Mouse (Mus musculus): ENCODE measurements around the gene Fbrsl1. TPM values are rescaled to one million over a fixed set of nuclear protein-coding genes. Genes with fewer than 3 reads are reported as not detected.

Fbrsl1 gene
- polyA plus RNA-seq, 1 experiment from 2014 or later = 16.7 TPM

DNA sequence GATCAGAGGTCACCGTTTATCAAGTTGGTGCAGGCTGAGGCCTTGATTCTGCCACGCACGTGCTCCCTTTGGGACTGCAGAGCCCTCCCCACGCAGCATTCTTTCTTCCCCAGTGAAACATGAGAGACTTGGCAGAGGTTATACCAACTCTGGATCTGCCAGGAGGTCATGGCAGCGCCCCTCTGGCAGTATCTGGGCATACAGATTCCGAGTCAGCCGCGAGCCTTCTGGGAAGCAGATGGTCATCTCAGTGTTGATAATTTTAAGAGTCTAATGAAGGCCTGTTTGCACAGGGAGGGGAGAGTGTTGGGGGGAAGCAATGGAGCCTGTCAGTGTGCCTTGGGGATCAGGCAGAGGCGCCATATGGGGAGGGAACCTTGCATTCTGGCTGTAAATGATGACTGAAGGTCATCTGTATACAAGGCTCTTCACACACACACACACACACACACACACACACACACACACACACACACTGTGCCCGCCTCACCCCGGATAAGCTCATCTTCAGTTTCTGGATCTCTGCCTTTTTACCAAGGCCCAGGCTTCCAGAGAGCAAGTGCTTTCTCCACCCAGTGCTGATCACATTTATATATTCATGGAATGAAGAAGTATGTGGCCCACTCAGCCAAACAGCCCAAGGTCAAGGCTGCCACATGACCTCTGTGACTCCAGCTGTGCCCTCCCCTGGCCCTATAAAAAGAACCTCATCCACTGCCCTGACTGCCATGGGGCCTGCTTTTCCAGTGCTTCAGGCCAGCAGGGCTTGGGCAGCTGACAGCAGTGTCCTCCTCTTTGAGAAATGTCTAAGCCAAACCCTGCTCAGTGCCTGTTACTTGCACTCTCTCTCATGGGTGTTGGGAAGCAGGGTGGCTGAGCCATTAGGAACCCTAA is 18.5 kb upstream of the Fbrsl1 start:
- Histone ChIP-seq H3K27ac (ENCODE audit: low read depth, low read length) (no peak overlapping the region), H3K27me3 (ENCODE audit: control insufficient read depth, insufficient read depth, low read length) (no peaks in the 10 kb centered on the region), H3K4me3 (ENCODE audit: low read length) (no peak overlapping the region), H3K4me2 (replicated peaks; ENCODE audit: low read depth, low read length) (no peak overlapping the region), H3K9me3 (ENCODE audit: control insufficient read depth, low read length) (no peaks in the 10 kb centered on the region), H3K9ac (ENCODE audit: low read depth, low read length) (no peak overlapping the region), H3K36me3 (ENCODE audit: control insufficient read depth, insufficient read depth, low read length) (no peaks in the 10 kb centered on the region), H3K4me1 (ENCODE audit: control insufficient read depth, insufficient read depth, low read length) (no peaks in the 10 kb centered on the region)
- WGBS = 44% methylated on average over 11 of the region's 11 CpGs
- peak; percentile 44 for ATAC-seq (ENCODE audit: low FRiP score, low TSS enrichment)

GRCm38 (mm10) chr5:110462646-110463045 is 14.3 kb upstream of the Fbrsl1 start:
- no peaks in the 10 kb centered on the region for H3K36me3 ChIP-seq (ENCODE audit: control insufficient read depth, insufficient read depth, low read length)
- no peak overlapping the region for H3K4me2 ChIP-seq (replicated peaks; ENCODE audit: low read depth, low read length)
- H3K4me1 ChIP-seq (ENCODE audit: control insufficient read depth, insufficient read depth, low read length) = no peaks in the 10 kb centered on the region
- no peaks in the 10 kb centered on the region for H3K9me3 ChIP-seq (ENCODE audit: control insufficient read depth, low read length)
- H3K27me3 ChIP-seq (ENCODE audit: control insufficient read depth, insufficient read depth, low read length) = no peaks in the 10 kb centered on the region
- no peak overlapping the region for H3K4me3 ChIP-seq (ENCODE audit: low read length)
- no peak for ATAC-seq (ENCODE audit: low FRiP score, low TSS enrichment)
- WGBS = 88% methylated on average over 2 of the region's 2 CpGs
- no peak overlapping the region for H3K27ac ChIP-seq (ENCODE audit: low read depth, low read length)
- H3K9ac ChIP-seq (ENCODE audit: low read depth, low read length) = no peak overlapping the region

- Histone ChIP-seq H3K36me3 (ENCODE audit: control insufficient read depth, insufficient read depth, low read length) (no peaks in the 10 kb centered on the region), H3K9me3 (ENCODE audit: control insufficient read depth, low read length) (no peaks in the 10 kb centered on the region), H3K4me3 (ENCODE audit: low read length) (no peak overlapping the region), H3K27me3 (ENCODE audit: control insufficient read depth, insufficient read depth, low read length) (no peaks in the 10 kb centered on the region), H3K4me1 (ENCODE audit: control insufficient read depth, insufficient read depth, low read length) (no peaks in the 10 kb centered on the region), H3K4me2 (replicated peaks; ENCODE audit: low read depth, low read length) (no peak overlapping the region), H3K9ac (ENCODE audit: low read depth, low read length) (no peak overlapping the region), H3K27ac (ENCODE audit: low read depth, low read length) (no peak overlapping the region)
- no peak for ATAC-seq (ENCODE audit: low FRiP score, low TSS enrichment)
- WGBS = 50% methylated on average over 3 of the region's 3 CpGs
Measured at GRCm38 (mm10) chr5:110458936-110459335, 10.6 kb upstream of the Fbrsl1 start.

- Histone ChIP-seq H3K4me1 (ENCODE audit: control insufficient read depth, insufficient read depth, low read length) (no peaks in the 10 kb centered on the region), H3K9ac (ENCODE audit: low read depth, low read length) (no peak overlapping the region), H3K27me3 (ENCODE audit: control insufficient read depth, insufficient read depth, low read length) (no peaks in the 10 kb centered on the region), H3K4me2 (replicated peaks; ENCODE audit: low read depth, low read length) (no peak overlapping the region), H3K9me3 (ENCODE audit: control insufficient read depth, low read length) (no peaks in the 10 kb centered on the region), H3K27ac (ENCODE audit: low read depth, low read length) (no peak overlapping the region), H3K4me3 (ENCODE audit: low read length) (no peak overlapping the region), H3K36me3 (ENCODE audit: control insufficient read depth, insufficient read depth, low read length) (no peaks in the 10 kb centered on the region)
- ATAC-seq (ENCODE audit: low FRiP score, low TSS enrichment) = no peak
Measured at GRCm38 (mm10) chr5:110455272-110455671, 7.0 kb upstream of the Fbrsl1 start.

GRCm38 (mm10) chr5:110449294-110449693 is 991 bp upstream of the Fbrsl1 start:
- no peaks in the 10 kb centered on the region for H3K9me3 ChIP-seq (ENCODE audit: control insufficient read depth, low read length)
- H3K36me3 ChIP-seq (ENCODE audit: control insufficient read depth, insufficient read depth, low read length) = no peaks in the 10 kb centered on the region
- H3K27ac ChIP-seq (ENCODE audit: low read depth, low read length) = no peak overlapping the region
- peak overlapping the region; percentile 71 for H3K4me2 ChIP-seq (replicated peaks; ENCODE audit: low read depth, low read length)
- H3K4me1 ChIP-seq (ENCODE audit: control insufficient read depth, insufficient read depth, low read length) = peaks cover 11% of the 10 kb centered on the region
- H3K9ac ChIP-seq (ENCODE audit: low read depth, low read length) = no peak overlapping the region
- no peak for ATAC-seq (ENCODE audit: low FRiP score, low TSS enrichment)
- 52% methylated on average over 6 of the region's 6 CpGs for WGBS
- no peaks in the 10 kb centered on the region for H3K27me3 ChIP-seq (ENCODE audit: control insufficient read depth, insufficient read depth, low read length)
- peak overlapping the region; percentile 88; the same call in 1 of the 2 replicates for H3K4me3 ChIP-seq (ENCODE audit: low read length)

DNA sequence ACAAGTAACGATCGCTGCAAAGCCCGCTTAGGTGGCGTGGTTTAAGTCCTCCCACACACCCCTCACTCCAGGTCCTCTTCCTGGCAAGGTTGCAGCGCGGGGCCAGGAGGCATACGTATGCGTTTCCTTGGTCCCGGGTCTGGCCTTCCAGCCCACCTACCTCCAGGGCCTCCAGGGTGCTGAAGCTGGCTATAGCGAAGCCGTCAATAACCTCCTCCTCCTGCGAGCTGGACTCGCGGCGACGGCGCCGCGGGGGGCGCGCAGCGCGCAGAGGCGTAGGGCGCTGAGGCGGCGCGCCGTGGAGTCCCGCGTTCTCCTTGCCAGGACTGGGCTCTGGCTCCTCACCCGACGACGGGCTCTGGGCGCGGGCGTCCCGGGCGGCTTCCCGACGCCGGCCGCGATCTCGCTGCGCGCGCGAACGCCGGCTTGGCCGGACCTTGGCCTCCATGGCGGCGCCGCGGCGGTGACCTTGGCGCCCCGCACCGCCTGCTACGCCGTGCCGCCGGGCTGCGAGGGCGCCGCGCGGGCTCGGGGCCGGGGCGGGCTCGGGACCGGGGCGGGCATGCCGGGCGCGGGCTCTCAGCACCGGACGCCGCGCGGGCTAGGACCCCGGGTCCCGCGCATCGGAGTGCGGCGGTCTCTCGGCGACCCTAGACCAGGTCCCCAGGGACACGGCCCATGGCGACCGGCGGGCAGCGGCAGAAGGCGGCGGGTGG is 425 bp downstream of the Fbrsl1 start:
- WGBS = under 1% methylated on average over 89 of the region's 98 CpGs
- ATAC-seq (ENCODE audit: low FRiP score, low TSS enrichment) = peak; percentile 58
- Histone ChIP-seq H3K27ac (ENCODE audit: low read depth, low read length) (peak overlapping the region; percentile 55; the same call in 1 of the 2 replicates), H3K4me2 (replicated peaks; ENCODE audit: low read depth, low read length) (peak overlapping the region; percentile 71), H3K9me3 (ENCODE audit: control insufficient read depth, low read length) (no peaks in the 10 kb centered on the region), H3K9ac (ENCODE audit: low read depth, low read length) (peak overlapping the region; percentile 90), H3K4me1 (ENCODE audit: control insufficient read depth, insufficient read depth, low read length) (peaks cover 11% of the 10 kb centered on the region), H3K36me3 (ENCODE audit: control insufficient read depth, insufficient read depth, low read length) (no peaks in the 10 kb centered on the region), H3K4me3 (ENCODE audit: low read length) (peak overlapping the region; percentile 88), H3K27me3 (ENCODE audit: control insufficient read depth, insufficient read depth, low read length) (no peaks in the 10 kb centered on the region)

DNA sequence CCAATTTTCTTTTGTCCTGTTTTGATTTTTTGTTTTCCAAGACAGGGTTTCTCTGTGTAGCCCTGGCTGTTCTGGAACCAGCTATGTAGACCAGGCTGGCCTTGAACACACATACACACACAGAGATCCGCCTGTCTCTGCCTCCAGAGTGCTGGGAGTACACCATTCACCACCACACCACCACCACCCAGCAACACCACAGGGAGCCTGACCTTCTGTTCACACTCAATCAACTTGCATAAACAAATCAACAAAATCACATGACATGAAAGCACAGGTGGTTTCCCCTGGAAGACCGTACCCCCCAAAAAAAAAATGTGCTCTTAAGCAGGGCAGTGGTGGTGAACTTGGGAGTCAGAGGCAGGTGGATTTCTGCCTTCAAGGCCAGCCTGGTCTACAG is 3.8 kb downstream of the Fbrsl1 start:
- peaks cover 11% of the 10 kb centered on the region for H3K4me1 ChIP-seq (ENCODE audit: control insufficient read depth, insufficient read depth, low read length)
- H3K4me3 ChIP-seq (ENCODE audit: low read length) = no peak overlapping the region
- H3K9me3 ChIP-seq (ENCODE audit: control insufficient read depth, low read length) = no peaks in the 10 kb centered on the region
- no peak overlapping the region for H3K9ac ChIP-seq (ENCODE audit: low read depth, low read length)
- no peaks in the 10 kb centered on the region for H3K27me3 ChIP-seq (ENCODE audit: control insufficient read depth, insufficient read depth, low read length)
- 76% methylated on average over 2 of the region's 2 CpGs for WGBS
- H3K4me2 ChIP-seq (replicated peaks; ENCODE audit: low read depth, low read length) = no peak overlapping the region
- ATAC-seq (ENCODE audit: low FRiP score, low TSS enrichment) = no peak
- no peak overlapping the region for H3K27ac ChIP-seq (ENCODE audit: low read depth, low read length)
- no peaks in the 10 kb centered on the region for H3K36me3 ChIP-seq (ENCODE audit: control insufficient read depth, insufficient read depth, low read length)

DNA sequence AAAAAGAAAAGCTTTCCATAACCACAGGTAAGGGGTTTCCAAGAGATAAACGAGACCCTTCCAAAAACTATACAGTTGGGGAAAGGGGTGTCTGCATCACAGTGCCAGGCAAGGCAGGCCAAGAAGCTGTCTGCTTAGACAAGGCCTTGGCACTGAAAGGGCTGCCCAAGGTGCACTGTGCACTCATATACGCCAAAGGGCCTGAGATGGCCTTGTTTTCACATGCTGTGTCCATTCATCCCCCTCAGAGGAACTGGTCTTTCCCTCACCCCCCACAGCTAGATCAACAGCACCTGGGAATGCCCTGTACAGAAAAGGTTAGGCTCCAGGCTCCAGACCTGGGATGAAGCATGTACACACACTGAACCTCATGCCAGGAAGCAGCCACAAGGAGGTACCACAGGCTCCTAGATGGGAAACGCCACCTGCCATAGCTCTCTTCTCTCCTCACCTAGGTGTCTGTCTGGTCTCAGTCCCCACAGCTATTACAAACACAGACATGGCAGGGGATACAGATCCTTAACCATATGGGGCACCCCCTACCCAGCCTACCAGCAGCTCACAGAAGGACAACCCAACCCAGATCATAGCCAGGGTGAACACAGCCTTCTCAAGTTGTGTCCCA is 5.2 kb downstream of the Fbrsl1 start:
- H3K27ac ChIP-seq (ENCODE audit: low read depth, low read length) = no peak overlapping the region
- 97% methylated on average over 3 of the region's 3 CpGs for WGBS
- no peak overlapping the region for H3K9ac ChIP-seq (ENCODE audit: low read depth, low read length)
- H3K27me3 ChIP-seq (ENCODE audit: control insufficient read depth, insufficient read depth, low read length) = no peaks in the 10 kb centered on the region
- no peaks in the 10 kb centered on the region for H3K36me3 ChIP-seq (ENCODE audit: control insufficient read depth, insufficient read depth, low read length)
- no peak for ATAC-seq (ENCODE audit: low FRiP score, low TSS enrichment)
- no peaks in the 10 kb centered on the region for H3K9me3 ChIP-seq (ENCODE audit: control insufficient read depth, low read length)
- peaks cover 11% of the 10 kb centered on the region for H3K4me1 ChIP-seq (ENCODE audit: control insufficient read depth, insufficient read depth, low read length)
- no peak overlapping the region for H3K4me2 ChIP-seq (replicated peaks; ENCODE audit: low read depth, low read length)
- no peak overlapping the region for H3K4me3 ChIP-seq (ENCODE audit: low read length)

Data from kidney, embryonic 14.5 days (tissue).